Mouse (Mus musculus) MEL (cell line): ENCODE data around the gene Olfr374.

Source experiments
- CTCF ChIP-seq, 3 experiments: IDR thresholded peaks in 2 of 3; conservative IDR thresholded peaks in 1 of 3; 2 replicates each; pipeline ENCODE4 v1.5.1; 2011 to 2012; ENCODE audit warnings: low read length in 3 of 3, low read depth in 2 of 3, mild to moderate bottlenecking in 2 of 3, improper control_type of control experiment in 1 of 3, inconsistent platforms in 1 of 3, mixed read lengths in 1 of 3, moderate library complexity in 1 of 3; ENCODE audit not compliant: control insufficient read depth in 1 of 3, insufficient read depth in 1 of 3, poor library complexity in 1 of 3, severe bottlenecking in 1 of 3
- E2F4 ChIP-seq: IDR thresholded peaks from 2 replicates; pipeline ENCODE4 v1.6.1; 2011; ENCODE audit warnings: low read depth, low read length, improper control_type of control experiment, borderline replicate concordance
- EP300 ChIP-seq, 2 experiments: IDR thresholded peaks; 2 replicates each; pipeline ENCODE4 v1.6.1; 2011; ENCODE audit warnings: improper control_type of control experiment in 2 of 2, low read length in 2 of 2, low read depth in 1 of 2, mild to moderate bottlenecking in 1 of 2
- GABPA ChIP-seq: IDR thresholded peaks from 2 replicates; pipeline ENCODE4 v1.6.1; 2012; ENCODE audit warnings: low read depth, mild to moderate bottlenecking, inconsistent platforms, low read length, improper control_type of control experiment, moderate library complexity
- HCFC1 ChIP-seq: IDR thresholded peaks from 2 replicates; pipeline ENCODE4 v1.6.1; 2012; ENCODE audit warnings: low read depth, mild to moderate bottlenecking, inconsistent platforms, low read length, improper control_type of control experiment, moderate library complexity
- NELFE ChIP-seq: IDR thresholded peaks from 2 replicates; pipeline ENCODE4 v1.6.1; 2011; ENCODE audit warnings: low read depth, low read length, improper control_type of control experiment
- NRF1 ChIP-seq: IDR thresholded peaks from 2 replicates; pipeline ENCODE4 v1.6.1; 2014; ENCODE audit warnings: low read depth, mild to moderate bottlenecking, inconsistent platforms, low read length, improper control_type of control experiment, moderate library complexity; ENCODE audit not compliant: poor library complexity, insufficient read depth, severe bottlenecking
- POLR2A ChIP-seq, 2 experiments: IDR thresholded peaks; 2 replicates each; pipeline ENCODE4 v1.6.1; 2011 to 2012; ENCODE audit warnings: low read length in 2 of 2, mild to moderate bottlenecking in 2 of 2, control low read depth in 1 of 2, improper control_type of control experiment in 1 of 2, low read depth in 1 of 2, moderate library complexity in 1 of 2; ENCODE audit not compliant: control insufficient read depth in 1 of 2, insufficient read depth in 1 of 2, poor library complexity in 1 of 2
- SIN3A ChIP-seq: IDR thresholded peaks from 2 replicates; pipeline ENCODE4 v1.6.1; 2012; ENCODE audit warnings: low read length, improper control_type of control experiment, inconsistent platforms
- UBTF ChIP-seq: IDR thresholded peaks from 2 replicates; pipeline ENCODE4 v1.6.1; 2012; ENCODE audit warnings: low read depth, mild to moderate bottlenecking, inconsistent platforms, low read length, improper control_type of control experiment, moderate library complexity, borderline replicate concordance; ENCODE audit not compliant: insufficient read depth
- USF1 ChIP-seq: IDR thresholded peaks from 2 replicates; pipeline ENCODE4 v1.6.1; 2014; ENCODE audit warnings: low read depth, mild to moderate bottlenecking, inconsistent platforms, low read length, improper control_type of control experiment, moderate library complexity
- ZC3H11A ChIP-seq: IDR thresholded peaks from 2 replicates; pipeline ENCODE4 v1.6.1; 2012; ENCODE audit warnings: low read depth, mild to moderate bottlenecking, inconsistent platforms, low read length, improper control_type of control experiment
- ZMIZ1 ChIP-seq: IDR thresholded peaks from 2 replicates; pipeline ENCODE4 v1.6.1; 2012; ENCODE audit warnings: low read depth, mild to moderate bottlenecking, inconsistent platforms, low read length, improper control_type of control experiment, moderate library complexity

- no peak for TF ChIP-seq POLR2A (IDR thresholded peaks at IDR 0.05; ENCODE audit: control insufficient read depth in 1 of 2, insufficient read depth in 1 of 2, low read depth in 1 of 2, low read length in 2 of 2, poor library complexity in 1 of 2)
- TF ChIP-seq CTCF (IDR thresholded peaks at IDR 0.05 in 2 of 3, conservative IDR thresholded peaks at IDR 0.05 in 1 of 3; ENCODE audit: control insufficient read depth in 1 of 3, insufficient read depth in 1 of 3, low read depth in 2 of 3, low read length in 3 of 3, poor library complexity in 1 of 3, severe bottlenecking in 1 of 3): no peak
- no peak for TF ChIP-seq E2F4
- peak; percentile 74 to 91 for TF ChIP-seq EP300 (IDR thresholded peaks at IDR 0.05; ENCODE audit: low read depth in 1 of 2, low read length in 2 of 2)
- TF ChIP-seq UBTF: no peak
- TF ChIP-seq SIN3A: peak; percentile 61
- TF ChIP-seq GABPA: no peak
- TF ChIP-seq NRF1: no peak
- TF ChIP-seq NELFE: no peak
- TF ChIP-seq ZMIZ1: no peak
- TF ChIP-seq ZC3H11A: no peak
- TF ChIP-seq HCFC1: 0 out of 2 replicates have a peak, but pooled peaks have one; percentile 42
- no peak for TF ChIP-seq USF1
These were observed 44.7 kb downstream of the Olfr374 start for GRCm38 (mm10) chr8:72151418-72152078.
